Mouse (Mus musculus) small intestine, adult 2 months (tissue): Measurements from ENCODE around the gene Eps8l3.

Source experiments
- CTCF ChIP-seq: fragments of 200-500 bp; IDR thresholded peaks from 2 replicates; pipeline ENCODE4 v1.5.1; 2012; ENCODE audit warnings: low read depth, mild to moderate bottlenecking, control low read depth, inconsistent platforms, low read length, moderate library complexity, mixed read lengths; ENCODE audit not compliant: insufficient replicate concordance, insufficient read length; ENCODE audit errors: extremely low read depth
- POLR2A ChIP-seq: fragments of 200-500 bp; IDR thresholded peaks from 2 replicates; pipeline ENCODE4 v1.6.1; 2012; ENCODE audit warnings: low read depth, mild to moderate bottlenecking, control low read depth, inconsistent platforms, low read length, moderate library complexity

GRCm38 (mm10) chr3:107844001-107844400 lies 33.0 kb upstream of the Eps8l3 start:
- no peak for TF ChIP-seq CTCF
- TF ChIP-seq POLR2A = no peak
